Mouse (Mus musculus) embryonic stem cell, embryonic (primary cell): ENCODE measurements around the gene Nudt4.
"Not testable (repeated sequence)": the region's sequence is repeated elsewhere in the genome, so short reads cannot be mapped to it uniquely, and the experiment has no call there.

Source experiments
- CTCF ChIA-PET, 4 experiments: fragments of 300-600 bp in 2 of 4; fragments of 350-600 bp in 2 of 4; sonication (Branson Sonifier 250); formaldehyde crosslinking; loops; one replicate each; lab custom pipeline; 2022; ENCODE audit warnings: inconsistent platforms in 2 of 4; lab: Charles Lee
- POLR2A ChIA-PET, 4 experiments: fragments of 300-600 bp in 2 of 4; fragments of 350-600 bp in 2 of 4; sonication (Branson Sonifier 250); formaldehyde crosslinking; loops; one replicate each; lab custom pipeline; 2022; ENCODE audit warnings: antibody characterized with exemption in 4 of 4, inconsistent platforms in 1 of 4; lab: Charles Lee

The Nudt4 gene

DNA sequence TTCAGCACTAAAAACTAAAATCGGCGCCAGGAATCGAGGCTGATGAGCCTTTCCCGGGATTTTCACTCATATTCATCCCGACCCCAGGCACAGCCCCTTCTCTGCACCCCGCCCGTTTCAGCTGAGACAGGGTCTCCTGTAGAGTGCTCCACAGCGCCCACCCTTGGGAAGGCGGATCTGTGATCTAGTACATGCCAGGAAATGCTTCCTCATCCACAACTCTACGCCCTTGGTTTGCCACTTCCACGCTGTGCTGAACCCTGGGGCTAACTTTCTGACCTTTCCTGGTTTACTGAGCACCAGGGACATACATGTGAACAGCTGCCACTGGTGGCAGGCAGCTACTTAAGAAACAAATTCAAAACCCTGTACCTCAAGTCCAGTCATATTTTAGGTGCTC lies 8.1 kb downstream of the Nudt4 start:
- POLR2A ChIA-PET: interaction anchor here in 3 of 4 experiments (0.7 to 1.5 kb wide), 9 partner anchors 9 to 222 kb away, joined by 3 to 8 read pairs (median 3); no protein-coding TSS in a partner anchor

DNA sequence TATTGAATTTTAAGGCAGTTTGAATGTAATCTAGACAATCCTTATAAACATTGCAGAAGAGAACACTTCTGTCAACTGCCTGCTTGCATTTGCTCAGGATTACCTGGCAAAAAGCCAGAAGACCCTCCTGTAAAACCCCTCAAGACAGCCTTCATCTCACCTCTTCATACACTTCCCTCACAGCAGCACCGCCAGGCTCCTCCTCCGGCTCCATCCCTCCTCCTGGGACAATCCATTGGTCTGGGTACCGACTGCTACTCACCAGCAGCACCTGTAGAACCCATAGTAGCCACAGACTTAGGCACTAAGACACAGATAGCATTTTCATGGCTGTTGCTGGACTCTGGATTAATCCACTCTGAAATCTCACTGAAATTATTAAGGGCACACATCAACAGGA lies 11.6 kb downstream of the Nudt4 start:
- CTCF ChIA-PET: interaction anchor here in 3 of 4 experiments (0.5 to 1.6 kb wide), 6 partner anchors 12 to 631 kb away, joined by 3 to 5 read pairs (median 4); partner anchors contain the start of gene Nudt4 (in 1 of the 3)
- POLR2A ChIA-PET: interaction anchor here in 3 of 4 experiments (1.0 to 1.8 kb wide), 6 partner anchors 13 to 340 kb away, joined by 3 to 8 read pairs (median 4); no protein-coding TSS in a partner anchor

More for the DNA sequence above, 8.1 kb downstream of the Nudt4 start:
- CTCF ChIA-PET: interaction anchor here in 1 of 4 experiments (1.4 kb wide), 1 partner anchor 337 kb away, joined by 3 read pairs; no protein-coding TSS in a partner anchor

DNA sequence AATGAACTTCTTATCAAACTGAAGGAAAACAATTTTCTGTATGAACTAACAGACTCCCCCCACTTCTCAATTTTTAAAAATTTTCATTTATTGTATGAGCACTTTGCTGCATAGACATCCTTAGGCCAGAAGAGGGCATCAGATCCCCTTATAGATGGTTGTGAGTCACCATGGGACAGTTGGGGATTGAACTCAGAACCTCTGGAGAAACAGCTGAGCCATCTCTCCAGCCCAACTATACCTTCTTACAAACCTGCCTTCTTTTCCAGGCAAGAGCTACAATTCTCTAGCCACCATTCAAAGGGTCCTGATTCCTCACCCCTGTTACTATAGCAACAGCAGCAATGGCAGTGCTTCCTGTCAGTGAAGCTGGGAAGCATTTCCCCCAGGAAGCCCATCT lies 12.2 kb downstream of the Nudt4 start:
- POLR2A ChIA-PET: interaction anchor here in 3 of 4 experiments (0.7 to 1.8 kb wide), 10 partner anchors 8 to 341 kb away, joined by 3 to 8 read pairs (median 4); partner anchors contain the start of gene Nudt4 (in 1 of the 3)
- CTCF ChIA-PET: interaction anchor here in 3 of 4 experiments (0.5 to 1.5 kb wide), 9 partner anchors 16 to 630 kb away, joined by 3 to 6 read pairs (median 3); no protein-coding TSS in a partner anchor

DNA sequence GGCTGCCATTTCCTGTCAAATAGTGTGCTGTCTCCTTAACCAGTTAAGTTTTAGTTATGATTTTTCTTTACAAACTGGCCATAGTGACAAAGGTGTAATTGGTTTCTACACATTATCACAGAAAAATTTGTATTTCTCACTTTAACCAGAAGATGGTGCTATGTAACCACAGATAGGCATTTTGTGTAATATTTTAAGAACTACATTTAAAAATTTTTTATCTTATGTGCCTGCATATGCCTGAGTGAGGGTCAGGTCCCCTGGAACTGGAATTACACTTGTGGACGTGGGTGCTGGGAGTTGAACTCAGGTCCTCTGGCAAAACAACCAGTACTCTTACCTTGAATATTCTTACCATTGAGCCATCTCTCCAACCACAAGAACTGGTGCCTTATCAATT lies 13.4 kb downstream of the Nudt4 start:
- ChIA-PET CTCF (interaction anchor here in 2 of 4 experiments (0.7 to 1.3 kb wide), 3 partner anchors 261 to 342 kb away, joined by 3 read pairs; no protein-coding TSS in a partner anchor), POLR2A (interaction anchor here in 3 of 4 experiments (0.6 to 2.9 kb wide), 11 partner anchors 9 to 342 kb away, joined by 3 to 11 read pairs (median 4); partner anchors contain the start of genes Ube2n (in 2 of the 3) and Nudt4 (in 1 of the 3))

DNA sequence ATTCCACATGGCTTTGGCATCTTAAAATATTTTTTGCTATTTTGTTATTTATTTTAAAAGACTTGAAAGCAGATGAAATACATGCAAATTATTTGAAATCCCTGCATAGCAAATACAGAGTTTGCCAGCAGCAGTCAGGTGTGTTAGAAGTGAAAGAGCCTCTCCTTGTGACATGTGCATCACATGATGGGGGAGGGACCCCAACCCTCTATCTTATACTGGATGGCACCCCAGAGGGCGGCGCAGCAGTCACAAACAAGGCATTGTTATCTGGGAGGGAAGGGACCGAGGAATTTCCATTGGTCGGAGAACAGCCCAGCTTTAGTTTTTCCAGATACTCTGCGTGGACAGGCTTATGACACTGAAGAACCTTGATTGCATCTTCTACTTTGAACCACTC lies 14.9 kb downstream of the Nudt4 start:
- POLR2A ChIA-PET: interaction anchor here in 3 of 4 experiments (0.6 to 2.9 kb wide), 8 partner anchors 11 to 34 kb away, joined by 3 to 11 read pairs (median 4); partner anchors contain the start of genes Ube2n (in 2 of the 3) and Nudt4 (in 1 of the 3)
- CTCF ChIA-PET: not testable (repeated sequence)

DNA sequence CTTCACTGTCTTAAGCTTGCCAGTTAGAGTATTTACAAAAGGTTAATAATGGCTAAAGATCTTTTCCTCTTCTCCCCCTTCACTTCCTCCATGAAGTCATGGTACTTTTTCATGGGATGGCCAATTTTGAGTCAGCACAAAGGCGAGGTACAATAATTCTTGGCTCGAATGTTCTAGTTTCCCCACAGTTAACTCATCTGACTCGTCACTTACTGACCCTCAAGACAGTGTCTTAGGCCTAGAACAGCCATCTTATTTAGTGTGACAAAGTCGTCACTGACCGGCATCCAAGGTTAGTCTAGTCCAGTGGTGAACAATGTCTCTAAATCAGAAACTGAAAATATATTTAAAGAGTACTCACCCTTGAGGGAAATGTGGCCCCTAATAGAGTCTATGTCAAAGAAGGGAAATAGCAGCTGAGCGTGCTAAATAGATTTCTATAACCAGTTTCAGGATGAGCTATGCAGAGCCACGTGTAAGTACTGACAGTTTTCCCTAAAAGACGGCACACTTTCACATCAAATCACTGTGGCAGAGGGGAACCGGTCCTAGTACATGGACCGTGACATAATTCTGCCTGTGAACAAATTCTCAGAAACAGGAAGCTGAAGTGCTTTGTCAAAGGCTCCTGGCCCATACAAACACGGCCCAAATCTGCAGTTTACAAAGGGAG lies 15.7 kb downstream of the Nudt4 start:
- CTCF ChIA-PET: interaction anchor here in 1 of 4 experiments (0.6 kb wide), 1 partner anchor 9 kb away, joined by 9 read pairs; no protein-coding TSS in a partner anchor
- POLR2A ChIA-PET: interaction anchor here in 2 of 4 experiments (0.6 to 2.9 kb wide), 5 partner anchors 11 to 34 kb away, joined by 3 to 11 read pairs (median 4); partner anchors contain the start of genes Nudt4 (in 1 of the 2) and Ube2n (in 1 of the 2)

DNA sequence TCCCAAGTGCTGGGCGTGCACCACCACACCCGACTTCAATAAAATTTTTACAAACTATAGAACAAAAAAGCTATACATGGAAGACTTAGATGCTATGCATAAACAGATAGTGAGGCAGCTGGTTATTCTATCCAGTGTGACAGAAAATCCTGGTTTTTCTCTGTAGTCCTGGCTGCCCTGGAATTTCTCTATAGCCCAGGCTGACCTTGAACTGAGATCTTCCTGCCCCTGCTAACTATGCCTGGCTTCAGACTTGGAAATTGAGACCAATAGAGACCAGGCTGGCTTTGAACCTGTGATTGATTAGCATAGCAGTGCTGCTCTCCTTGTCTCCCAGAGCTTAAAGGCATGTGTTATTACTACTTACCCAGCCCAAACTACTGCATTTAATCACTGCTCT lies 17.8 kb downstream of the Nudt4 start:
- CTCF ChIA-PET: interaction anchor here in 1 of 4 experiments (0.8 kb wide), 1 partner anchor 9 kb away, joined by 3 read pairs; no protein-coding TSS in a partner anchor
- POLR2A ChIA-PET: interaction anchor here in 3 of 4 experiments (0.8 to 2.6 kb wide), 28 partner anchors 8 to 348 kb away, joined by 3 to 13 read pairs (median 4); partner anchors contain the start of genes Ube2n (in 2 of the 3), Mrpl42 (in 1 of the 3) and Nudt4 (in 1 of the 3)

DNA sequence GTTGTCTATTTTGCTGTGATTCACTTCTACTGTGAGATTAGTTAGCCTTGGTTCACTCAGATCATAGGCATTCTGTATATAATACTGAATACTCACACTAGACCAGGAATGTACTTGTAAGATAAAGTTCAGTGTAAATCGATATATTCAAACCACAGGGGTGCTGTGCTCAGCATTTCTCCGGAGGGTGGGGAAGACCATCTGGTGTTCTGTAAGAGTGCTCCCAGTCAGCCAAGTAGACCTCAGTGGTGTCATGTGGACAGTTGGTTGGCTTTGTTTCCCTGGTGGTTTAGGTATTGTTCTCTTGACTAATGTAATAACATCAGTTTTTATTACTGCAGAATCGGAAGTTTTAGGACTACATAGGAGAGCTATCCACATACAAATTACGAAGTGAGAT lies 18.9 kb downstream of the Nudt4 start:
- POLR2A ChIA-PET: interaction anchor here in 3 of 4 experiments (0.6 to 2.6 kb wide), 13 partner anchors 9 to 349 kb away, joined by 3 to 13 read pairs (median 5); partner anchors contain the start of gene Nudt4 (in 1 of the 3)

DNA sequence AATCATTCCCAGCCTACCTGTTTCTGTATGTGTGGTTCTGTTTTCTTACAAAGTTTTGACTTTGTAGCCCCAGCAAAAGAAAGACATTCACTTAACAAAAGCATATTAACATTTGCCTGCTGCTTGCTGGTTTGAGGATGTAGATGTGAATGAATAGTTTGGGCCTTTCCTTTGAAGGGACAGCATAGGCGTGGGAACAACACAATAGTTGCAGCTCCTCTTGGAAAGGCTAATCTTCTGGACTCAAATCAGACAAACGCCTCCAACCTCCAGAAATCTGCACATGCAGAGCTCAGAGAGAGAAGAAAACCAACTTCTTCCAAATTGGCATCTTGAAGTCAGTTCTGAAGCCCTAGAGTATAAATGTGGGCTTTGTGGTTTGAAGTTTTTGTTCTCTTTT lies 19.3 kb downstream of the Nudt4 start:
- POLR2A ChIA-PET: interaction anchor here in 2 of 4 experiments (0.9 to 2.6 kb wide), 10 partner anchors 9 to 347 kb away, joined by 3 to 13 read pairs (median 6); partner anchors contain the start of genes Nudt4 (in 1 of the 2) and Ube2n (in 1 of the 2)
- CTCF ChIA-PET: interaction anchor here in 1 of 4 experiments (0.6 kb wide), 2 partner anchors 9 to 79 kb away, joined by 5 to 8 read pairs; no protein-coding TSS in a partner anchor

More for the DNA sequence above, 18.9 kb downstream of the Nudt4 start:
- CTCF ChIA-PET: no interaction called here

DNA sequence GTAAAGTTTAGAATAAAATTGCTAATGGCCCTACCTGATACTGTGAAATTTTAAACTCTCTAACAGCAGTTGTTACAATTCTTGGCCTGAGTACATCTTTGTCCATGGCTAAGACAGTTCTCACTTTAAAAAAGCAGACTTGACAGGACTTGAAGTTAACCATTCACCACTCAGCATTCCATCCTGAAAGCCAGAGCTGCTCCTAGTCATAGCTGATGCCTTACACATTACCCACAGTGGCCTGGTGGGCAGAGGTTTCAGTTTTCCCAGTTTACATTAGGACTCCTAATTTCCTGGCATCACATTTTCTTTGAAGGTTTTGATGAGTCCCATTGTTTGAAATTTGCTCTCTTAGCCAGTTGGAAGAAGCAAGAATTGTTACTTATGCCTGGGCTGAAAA lies 19.9 kb downstream of the Nudt4 start:
- ChIA-PET POLR2A (interaction anchor here in 1 of 4 experiments (0.9 to 2.6 kb wide), 5 partner anchors 24 to 348 kb away, joined by 3 to 10 read pairs (median 3); partner anchors contain the start of gene Ube2n), CTCF (interaction anchor here in 1 of 4 experiments (0.6 kb wide), 2 partner anchors 8 to 80 kb away, joined by 5 to 8 read pairs; no protein-coding TSS in a partner anchor)

DNA sequence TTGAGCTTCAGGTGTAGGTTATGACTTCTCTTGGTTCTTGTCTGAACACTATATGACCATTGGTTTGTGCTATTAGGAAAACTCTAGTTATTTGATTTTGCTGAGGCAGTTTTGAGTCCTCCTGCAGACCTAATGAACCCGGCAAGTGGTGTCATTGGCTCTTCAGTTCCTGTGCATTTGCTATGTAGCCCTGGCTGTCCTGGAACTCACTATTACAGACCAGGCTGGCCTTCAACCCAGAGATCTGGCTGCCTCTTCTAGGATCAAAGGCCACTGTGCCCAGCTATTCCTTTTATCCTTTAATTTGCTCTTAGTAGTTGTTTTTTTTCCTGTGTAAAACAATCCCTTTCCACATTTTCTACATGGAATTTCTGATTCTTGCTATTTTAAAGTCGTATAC lies 20.6 kb downstream of the Nudt4 start:
- ChIA-PET CTCF (no interaction called here), POLR2A (interaction anchor here in 2 of 4 experiments (0.6 to 1.2 kb wide), 4 partner anchors 24 to 129 kb away, joined by 3 to 6 read pairs (median 4); partner anchors contain the start of gene Ube2n (in 1 of the 2))

DNA sequence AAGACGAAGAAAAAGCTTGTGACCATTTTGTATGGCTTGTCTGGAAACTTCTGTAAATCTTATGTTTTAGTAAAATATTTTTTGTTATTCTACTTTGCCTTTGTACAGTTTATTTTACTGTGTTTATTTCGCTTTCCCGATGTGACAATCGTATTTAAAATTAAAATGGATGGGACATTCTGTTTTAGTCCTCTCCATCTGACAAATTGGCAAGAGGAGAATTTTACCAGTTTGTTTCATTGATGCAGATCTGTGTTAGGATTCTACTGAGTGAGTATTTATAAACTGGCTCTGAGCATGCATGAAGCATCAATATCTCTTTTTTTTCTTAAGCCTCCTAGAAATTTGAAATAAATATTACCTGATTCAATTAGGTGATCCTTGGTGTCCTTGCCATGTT lies 21.0 kb downstream of the Nudt4 start:
- ChIA-PET CTCF (no interaction called here), POLR2A (interaction anchor here in 2 of 4 experiments (0.6 to 1.9 kb wide), 3 partner anchors 11 to 129 kb away, joined by 3 to 6 read pairs (median 5); no protein-coding TSS in a partner anchor)

DNA sequence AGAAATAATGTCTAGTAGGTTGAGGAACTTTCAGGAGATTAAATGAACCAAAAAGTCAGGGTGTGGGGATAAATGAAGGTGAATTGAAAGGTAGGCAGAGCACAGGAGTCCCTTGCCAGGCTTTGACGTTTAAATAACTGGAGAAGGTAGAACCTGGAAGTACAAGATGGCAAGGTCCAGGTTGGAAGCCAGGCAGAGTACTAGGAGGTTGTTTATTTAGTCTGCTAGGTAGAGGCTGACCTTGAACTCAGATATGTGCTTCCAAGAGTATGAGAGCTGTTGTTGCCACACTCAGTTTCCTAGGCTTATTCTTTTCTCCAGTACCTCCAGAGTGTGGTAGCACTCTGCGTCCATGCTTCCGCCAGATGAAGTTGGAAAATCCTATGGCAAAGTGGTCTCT lies 24.1 kb downstream of the Nudt4 start:
- ChIA-PET POLR2A (interaction anchor here in 2 of 4 experiments (0.7 to 2.0 kb wide), 5 partner anchors 13 to 1077 kb away, joined by 3 to 6 read pairs (median 3); no protein-coding TSS in a partner anchor), CTCF (no interaction called here)

DNA sequence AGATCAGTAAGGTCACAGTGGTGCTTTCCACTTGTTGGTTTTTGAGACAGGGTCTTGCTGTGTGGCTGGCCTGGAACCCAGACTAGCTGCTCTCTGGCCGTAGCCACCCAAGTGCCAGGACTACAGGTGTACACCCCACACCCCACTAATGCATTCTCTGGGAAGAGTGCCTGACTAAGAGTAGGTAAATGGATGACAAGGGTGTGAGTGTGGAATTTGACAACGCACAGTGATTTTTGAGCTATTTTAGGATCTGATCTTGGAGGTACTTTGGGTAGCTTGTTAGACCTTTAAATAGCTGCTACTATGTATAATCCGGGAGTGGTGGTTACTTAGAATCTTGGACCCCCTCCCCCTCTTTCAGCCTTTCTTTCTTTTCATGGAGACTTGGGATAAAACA lies 24.7 kb downstream of the Nudt4 start:
- CTCF ChIA-PET: no interaction called here
- POLR2A ChIA-PET: interaction anchor here in 3 of 4 experiments (0.5 to 2.2 kb wide), 7 partner anchors 12 to 1077 kb away, joined by 3 to 6 read pairs (median 3); no protein-coding TSS in a partner anchor

DNA sequence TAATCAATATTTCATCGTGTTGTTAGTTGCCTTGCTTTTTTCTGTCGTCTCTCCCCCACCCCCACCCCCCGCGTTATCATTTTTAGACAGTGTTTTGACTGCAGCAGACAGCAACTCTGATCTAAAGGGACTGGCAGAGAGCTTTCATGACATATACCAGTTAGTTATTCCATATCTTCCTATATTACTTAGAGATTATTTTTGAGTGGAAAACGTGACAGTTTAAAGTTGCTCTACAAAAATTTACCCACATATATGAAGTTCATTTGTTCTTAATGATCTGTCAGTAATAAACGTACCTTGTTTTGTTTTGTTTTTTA lies 27.8 kb downstream of the Nudt4 start:
- CTCF ChIA-PET: interaction anchor here (0.5 to 1.5 kb wide), 9 partner anchors 8 to 497 kb away, joined by 3 to 9 read pairs (median 3); no protein-coding TSS in a partner anchor
- POLR2A ChIA-PET: interaction anchor here in 2 of 4 experiments (0.6 to 1.6 kb wide), 6 partner anchors 9 to 990 kb away, joined by 3 to 7 read pairs (median 4); partner anchors contain the start of gene Ube2n (in 1 of the 2)

DNA sequence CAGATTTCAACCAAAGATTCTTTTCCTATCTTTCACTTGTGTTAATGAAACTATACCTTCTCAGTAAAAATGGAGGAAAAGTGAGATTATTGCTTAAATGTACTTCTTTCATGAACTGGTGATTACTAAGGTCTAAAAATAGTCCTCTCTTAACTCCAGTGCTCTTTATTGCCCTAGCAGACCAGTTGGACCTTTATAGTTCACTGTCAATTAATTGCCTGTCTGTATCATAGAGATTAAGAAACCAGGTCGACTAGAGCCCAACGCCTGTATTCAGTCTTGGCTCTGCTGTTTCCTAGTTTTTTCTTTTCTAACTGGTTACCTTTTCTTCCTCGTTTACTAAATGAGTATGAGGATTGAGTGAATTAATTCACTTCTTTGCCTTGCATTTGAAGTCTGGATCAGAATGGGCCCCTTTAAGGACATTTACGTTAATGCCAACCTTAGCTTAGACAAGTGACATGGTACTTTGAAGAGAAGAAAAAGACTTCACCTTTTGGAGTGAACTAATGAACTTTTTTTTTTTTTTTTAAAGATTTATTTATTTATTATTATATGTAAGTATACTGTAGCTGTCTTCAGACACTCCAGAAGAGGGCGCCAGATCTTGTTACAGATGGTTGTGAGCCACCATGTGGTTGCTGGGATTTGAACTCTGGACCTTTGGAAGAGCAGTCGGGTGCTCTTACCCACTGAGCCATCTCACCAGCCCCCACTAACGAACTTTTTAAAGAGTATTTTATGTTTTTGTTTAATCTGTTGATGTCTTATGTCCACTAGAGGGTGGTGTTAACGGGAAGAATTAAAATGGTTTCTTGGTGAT lies 28.3 kb downstream of the Nudt4 start:
- ChIA-PET CTCF (interaction anchor here (0.6 to 0.8 kb wide), 7 partner anchors 9 to 388 kb away, joined by 3 to 9 read pairs (median 4); no protein-coding TSS in a partner anchor), POLR2A (interaction anchor here in 2 of 4 experiments (0.6 to 1.6 kb wide), 5 partner anchors 10 to 989 kb away, joined by 3 to 6 read pairs (median 3); partner anchors contain the start of gene Ube2n (in 1 of the 2))

DNA sequence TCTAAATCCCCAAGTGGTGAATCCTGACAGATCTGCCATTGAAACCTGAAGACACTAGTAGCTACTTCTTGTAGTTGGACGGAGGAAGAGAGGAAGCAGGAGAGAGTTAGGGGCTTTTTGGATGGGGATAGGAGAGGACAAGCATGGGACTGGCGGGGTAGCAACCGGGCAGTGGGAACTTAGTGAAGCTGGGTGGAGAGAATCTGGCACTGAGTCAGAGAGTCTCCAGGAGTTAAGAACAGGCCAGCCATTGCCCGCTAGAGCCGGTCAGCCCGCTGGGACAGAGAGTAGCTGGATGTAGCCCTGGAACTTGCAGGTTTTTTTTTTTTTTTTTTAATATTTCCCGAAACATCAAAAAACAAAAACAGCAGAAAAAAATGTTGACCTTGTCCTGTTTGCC lies 30.6 kb downstream of the Nudt4 start:
- ChIA-PET POLR2A (interaction anchor here (0.7 to 6.8 kb wide), 23 partner anchors 12 to 1076 kb away, joined by 3 to 129 read pairs (median 3); partner anchors contain the start of genes Ube2n (in 2 of the 4) and Eea1 (in 1 of the 4)), CTCF (interaction anchor here in 2 of 4 experiments (0.7 to 1.0 kb wide), 4 partner anchors 20 to 520 kb away, joined by 3 to 5 read pairs (median 3); no protein-coding TSS in a partner anchor)
